Mouse (Mus musculus): ENCODE measurements around the gene Vtn.
"Not testable (repeated sequence)": the region's sequence is repeated elsewhere in the genome, so short reads cannot be mapped to it uniquely, and the experiment has no call there.

Vtn gene

DNA sequence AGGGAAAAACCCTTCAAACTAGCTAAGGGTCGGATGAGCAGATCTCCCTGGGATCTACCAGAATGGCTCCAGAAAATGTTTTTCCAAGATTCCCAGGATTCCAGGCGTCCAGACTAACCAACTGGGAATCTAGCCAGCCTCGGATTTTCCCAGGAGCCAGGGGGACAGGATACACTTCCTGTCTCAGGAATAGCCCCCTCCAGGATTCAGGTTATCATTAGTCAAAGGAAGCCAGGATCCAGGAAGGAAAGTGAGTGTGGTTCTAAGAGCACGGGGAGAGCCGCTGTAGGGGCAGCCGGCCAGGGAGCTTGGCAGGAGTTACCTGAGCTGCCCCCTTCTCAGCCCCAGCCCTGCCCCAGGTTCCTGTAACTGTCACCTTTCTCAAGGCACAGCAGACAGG lies 32.2 kb downstream of the Vtn start:
- no peak for ATAC-seq (ENCODE audit: insufficient number of reproducible peaks, low FRiP score, low TSS enrichment)

DNA sequence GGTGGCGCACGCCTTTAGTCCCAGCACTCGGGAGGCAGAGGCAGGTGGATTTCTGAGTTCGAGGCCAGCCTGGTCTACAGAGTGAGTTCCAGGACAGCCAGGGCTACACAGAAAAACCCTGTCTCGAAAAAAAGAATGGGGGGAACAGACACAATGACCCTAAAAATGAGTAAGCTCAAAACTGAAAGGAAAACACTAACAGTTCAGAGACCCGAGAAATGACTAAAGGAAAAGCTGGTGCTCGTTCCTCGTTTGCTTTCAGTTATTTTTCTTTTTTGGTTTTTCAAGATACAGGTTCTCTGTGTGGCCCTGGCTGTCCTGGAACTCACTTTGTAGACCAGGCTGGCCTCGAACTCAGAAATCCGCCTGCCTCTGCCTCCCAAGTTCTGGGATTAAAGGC lies 32.6 kb downstream of the Vtn start:
- ATAC-seq (ENCODE audit: insufficient number of reproducible peaks, low FRiP score, low TSS enrichment): not testable (repeated sequence)

DNA sequence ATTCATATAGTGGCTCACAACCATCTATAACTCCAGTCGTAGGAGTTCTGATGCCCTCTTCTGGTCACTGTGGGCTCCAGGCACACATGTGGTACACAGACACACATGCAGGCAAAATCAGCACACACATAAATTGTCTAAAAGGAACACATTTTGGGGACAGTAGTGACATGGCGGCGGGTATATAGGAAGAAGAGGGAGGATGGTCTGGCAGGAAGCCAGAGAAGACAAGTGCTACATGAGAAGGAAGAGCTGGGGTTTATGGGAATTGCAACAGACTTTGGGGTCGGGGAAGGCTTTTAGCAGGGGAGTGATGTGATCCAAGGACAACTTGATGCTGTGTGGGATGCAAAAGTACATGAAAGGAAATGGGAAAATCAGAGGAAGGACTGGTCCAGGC lies 35.6 kb downstream of the Vtn start:
- no peak for ATAC-seq (ENCODE audit: insufficient number of reproducible peaks, low FRiP score, low TSS enrichment)

DNA sequence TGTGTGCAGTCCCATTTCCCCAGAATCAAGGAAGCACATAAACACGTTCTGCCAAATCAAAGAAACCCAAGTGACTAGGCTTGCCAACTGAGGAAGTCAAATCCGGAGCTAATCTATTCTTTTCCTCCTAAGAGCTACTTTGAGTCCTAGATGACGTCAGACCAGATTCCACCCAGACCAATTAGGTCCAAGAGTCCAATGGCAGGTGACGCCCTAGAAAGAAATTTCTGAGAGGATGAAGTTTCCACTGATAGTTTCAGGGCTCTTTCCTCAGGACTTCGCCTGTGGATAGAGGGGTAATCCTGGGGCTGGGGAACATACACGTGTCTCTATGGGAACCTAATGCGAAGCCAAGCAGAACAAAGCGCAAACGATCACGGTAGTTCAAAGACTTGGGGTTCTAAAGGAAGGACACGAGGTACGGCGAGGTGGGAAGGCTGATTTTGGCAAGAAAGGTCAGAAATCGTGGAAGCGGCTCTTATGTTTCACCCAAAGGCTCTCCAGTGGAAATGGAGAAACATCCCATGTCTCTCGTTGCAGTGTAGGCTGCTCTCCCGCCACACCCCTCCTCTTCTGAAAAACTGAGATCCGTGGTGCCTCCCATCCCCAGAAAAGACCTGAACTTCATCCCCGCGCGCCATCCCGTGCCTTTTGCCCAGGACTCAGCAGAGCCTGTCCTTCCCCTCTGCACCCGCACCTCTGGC lies 36.6 kb downstream of the Vtn start:
- peak; percentile 22; the same call in 1 of the 2 replicates for ATAC-seq (ENCODE audit: insufficient number of reproducible peaks, low FRiP score, low TSS enrichment)

DNA sequence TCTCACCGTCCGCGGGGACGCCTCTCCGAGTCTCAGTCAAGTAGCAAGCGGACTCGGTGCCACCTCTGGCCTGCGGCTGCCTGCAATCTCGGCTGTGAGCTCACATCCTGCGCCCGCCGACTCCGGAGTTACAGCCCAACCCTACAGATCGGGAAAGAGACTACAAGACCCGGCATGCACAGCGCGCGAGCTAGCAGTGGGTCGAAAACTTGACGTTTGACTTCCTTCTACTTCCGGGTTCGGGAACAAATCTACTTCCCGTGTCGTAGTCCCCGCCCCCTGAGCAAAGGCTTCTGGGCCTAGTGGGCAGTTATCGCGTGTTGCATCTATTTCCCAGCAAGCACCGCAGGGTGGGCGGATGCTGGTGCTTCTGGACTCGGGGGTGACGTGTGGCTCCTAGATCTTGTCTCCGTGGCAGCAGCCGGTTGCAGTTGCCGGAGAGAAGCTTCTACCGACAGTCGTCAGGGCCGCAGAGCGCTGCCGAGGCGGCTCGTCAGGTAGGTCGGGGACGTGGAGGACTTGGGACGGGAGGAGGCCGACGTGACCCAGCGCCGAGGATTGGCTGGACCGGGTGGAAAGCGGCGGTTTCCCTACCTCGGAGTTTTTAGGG lies 37.3 kb downstream of the Vtn start, which contains the start of the genes Tnfaip1 and Ift20:
Gene Tnfaip1, minus strand, starts transcription at position 253 of the 610 bp plus-strand sequence.
Gene Ift20, plus strand, starts transcription at position 282 of the 610 bp plus-strand sequence.
- ATAC-seq (ENCODE audit: insufficient number of reproducible peaks, low FRiP score, low TSS enrichment): peak; percentile 96

DNA sequence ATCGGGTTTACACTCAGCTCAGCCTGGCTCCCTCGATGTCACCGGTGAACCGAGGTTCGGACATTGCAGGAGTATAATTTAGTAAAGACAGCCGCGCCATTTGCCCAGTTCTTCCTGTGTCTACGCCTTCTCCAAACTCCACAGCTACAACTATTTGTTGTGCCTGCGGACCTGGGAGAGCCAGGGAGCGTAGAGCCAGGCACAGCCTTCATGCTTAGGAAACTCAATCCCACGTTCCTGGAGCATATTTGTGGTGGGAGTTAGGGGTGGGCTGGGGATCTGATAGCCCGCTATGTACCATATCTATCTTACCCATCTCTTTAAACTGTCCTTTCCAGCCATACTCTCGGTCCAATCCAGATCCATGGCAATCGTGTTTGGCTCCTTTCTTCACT lies 37.8 kb downstream of the Vtn start:
- ATAC-seq (ENCODE audit: insufficient number of reproducible peaks, low FRiP score, low TSS enrichment): no peak

DNA sequence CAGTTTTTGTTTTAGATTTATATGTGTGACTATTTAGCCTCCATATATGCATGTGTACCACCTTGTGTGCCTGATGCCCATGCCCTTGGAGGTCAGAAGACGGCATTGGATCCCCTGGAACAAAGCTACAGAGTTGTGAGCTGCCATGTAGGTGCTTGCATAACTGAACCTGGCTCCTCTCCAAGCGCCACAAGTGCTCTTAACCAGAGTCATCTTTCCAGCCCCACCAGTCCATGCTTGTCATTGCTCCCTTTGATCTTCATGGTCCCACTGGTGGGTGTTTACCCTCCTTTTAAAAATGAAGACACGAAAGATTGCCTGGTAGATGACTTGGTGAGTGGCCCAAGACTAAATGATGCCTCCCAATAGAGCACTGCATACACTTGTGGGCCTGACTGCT lies 41.5 kb downstream of the Vtn start:
- ATAC-seq (ENCODE audit: insufficient number of reproducible peaks, low FRiP score, low TSS enrichment): no peak

DNA sequence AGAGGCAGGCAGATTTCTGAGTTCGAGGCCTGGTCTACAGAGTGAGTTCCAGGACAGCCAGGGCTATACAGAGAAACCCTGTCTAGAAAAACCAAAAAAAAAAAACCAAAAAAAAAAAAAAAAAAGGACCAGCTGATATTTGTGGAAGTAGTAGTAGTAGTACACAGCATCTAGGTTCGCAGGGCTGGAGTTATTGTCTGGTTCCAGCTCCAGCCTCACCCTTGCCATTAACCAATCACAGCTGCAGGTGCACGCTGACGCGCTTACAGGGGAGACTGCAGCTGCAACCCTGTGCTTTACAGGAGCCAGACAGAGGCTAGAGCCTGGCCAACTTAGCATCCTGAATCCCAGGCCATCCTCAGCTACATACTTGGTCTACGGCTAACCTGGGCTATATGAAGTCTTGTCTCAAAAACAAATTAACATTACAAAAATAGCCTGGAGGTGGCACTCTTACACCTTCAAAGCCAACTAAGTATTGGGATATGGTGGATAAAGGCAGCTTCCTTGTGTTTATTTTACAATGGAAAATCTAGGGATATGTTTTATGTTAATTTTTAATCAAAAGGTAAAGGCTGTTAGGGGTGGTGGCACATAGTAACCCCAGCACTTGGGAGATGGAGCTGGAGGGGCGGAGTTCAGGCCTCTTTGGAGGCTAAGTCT lies 45.7 kb downstream of the Vtn start:
- no peak for ATAC-seq (ENCODE audit: insufficient number of reproducible peaks, low FRiP score, low TSS enrichment)

DNA sequence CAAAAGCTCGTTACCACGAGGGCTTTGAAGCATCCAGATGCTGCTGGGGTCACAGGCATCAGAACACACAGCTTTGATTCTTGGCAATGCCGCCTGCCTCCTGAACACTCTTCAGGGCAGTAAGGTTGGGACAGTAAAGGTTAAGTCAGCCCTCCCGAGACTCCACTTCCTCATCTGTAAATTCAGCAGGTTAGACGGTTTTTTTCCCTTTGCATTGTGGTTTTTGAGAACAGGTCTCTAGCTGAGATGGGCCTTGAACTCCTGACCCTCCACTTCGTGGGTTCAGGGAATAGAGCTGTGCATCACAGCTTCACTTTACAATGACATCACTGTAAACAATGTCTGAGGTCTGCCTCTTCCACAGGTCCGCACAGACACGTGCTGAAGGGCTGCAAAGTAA lies 46.3 kb downstream of the Vtn start:
- no peak for ATAC-seq (ENCODE audit: insufficient number of reproducible peaks, low FRiP score, low TSS enrichment)

DNA sequence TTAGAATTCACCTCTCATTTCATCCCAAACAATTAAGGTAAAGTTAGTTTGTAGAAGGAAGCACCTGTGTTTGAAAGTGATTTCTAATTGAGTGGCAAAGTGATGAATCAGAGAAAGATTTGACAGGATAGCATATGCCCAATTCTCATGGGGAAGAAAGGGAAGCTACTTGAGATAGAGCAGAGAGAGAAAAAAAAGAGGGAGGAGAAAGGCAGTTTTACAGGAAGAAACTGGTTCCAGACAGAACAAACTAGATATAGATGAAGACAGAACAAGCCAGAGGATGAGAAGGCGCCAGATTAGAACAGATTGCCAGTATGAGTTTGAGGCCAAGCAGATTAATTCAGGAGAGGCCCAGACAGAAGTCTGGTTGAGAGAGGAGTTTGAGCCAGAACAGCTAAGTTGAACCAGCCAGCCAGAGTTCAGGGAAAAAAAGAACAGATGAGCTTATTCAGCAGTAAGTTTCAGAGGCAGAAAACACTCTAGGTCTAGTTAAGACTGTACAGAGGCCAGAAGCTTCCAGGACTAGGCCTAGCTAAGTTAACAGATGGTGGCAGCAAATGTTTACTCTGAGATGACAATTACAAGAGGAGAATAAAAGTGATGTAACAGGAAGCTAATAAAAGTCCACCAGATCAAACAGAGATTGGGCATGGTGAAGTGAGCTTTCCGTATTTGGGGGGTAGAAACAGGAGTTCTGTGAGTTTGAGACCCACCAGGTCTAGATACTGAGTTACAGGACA lies 49.0 kb downstream of the Vtn start:
- ATAC-seq (ENCODE audit: insufficient number of reproducible peaks, low FRiP score, low TSS enrichment): no peak

DNA sequence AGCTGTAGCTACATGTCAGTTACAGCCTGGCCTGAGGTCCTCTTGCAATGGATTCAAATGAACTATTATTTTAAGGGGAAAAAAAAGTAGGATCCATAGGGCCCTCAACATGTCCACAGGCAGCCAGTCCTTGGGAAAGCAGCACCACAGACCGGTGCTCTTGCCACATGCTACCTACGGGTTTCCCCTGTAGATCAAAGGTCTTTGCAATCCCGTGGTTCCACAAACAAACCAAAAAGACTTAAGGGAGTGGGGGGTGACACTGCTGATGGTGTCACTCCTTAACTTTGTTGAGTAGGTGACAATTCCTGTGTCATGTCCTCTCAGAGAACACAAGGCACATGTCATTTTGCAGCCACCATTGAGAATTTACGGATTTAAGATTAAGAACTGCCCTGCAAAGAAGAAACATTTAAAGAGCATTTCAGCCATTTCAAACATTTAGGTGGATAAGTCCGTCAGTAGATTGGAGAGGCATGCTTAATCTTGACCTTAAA lies 50.6 kb downstream of the Vtn start:
- ATAC-seq (ENCODE audit: insufficient number of reproducible peaks, low FRiP score, low TSS enrichment): no peak

DNA sequence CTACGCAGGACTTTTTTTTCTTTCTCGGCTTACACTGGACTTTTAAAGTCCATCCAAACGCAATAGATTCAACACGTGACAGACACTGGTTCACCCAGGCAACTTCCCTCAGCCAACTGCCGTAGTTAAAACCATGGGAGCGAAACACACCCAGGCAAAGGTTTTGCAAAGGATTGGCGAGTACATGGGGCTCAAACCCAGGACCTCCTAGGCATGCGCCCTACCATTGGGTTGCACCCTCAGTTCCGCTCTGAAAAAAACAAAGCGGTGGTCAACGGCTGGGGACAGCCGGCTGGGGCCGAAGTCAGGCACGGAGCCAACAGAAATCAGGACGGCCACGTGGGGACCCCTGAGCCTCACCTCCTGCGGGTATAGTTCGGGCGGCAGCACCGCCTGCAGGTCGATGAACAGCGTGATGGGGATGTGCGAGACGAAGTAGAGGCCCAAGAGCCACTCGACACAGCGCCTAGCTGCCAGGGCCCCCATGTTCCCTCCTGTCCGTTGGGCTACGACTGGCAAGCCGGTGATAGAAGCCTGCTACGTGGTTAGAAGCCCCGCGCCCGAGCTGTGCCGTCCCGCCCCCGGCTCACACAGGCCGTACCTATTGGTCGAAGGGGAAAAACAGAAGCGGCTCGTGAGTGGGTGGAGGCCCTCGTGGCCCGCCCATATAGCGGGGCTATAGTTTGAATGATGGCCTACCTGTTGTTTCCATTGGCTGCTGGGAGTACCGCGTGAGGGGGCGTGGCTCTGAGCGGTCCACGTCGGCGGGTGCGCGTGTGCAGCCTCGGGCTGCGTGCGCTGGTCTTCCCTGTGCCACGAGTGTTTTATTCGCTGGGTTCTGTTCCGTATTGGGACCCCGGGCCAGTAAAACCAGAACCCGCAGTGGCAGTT lies 51.5 kb downstream of the Vtn start, which contains the start of gene Tmem97:
Gene Tmem97, minus strand, starts transcription at position 610 of the 891 bp plus-strand sequence.
- peak; percentile 100 for ATAC-seq (ENCODE audit: insufficient number of reproducible peaks, low FRiP score, low TSS enrichment)

DNA sequence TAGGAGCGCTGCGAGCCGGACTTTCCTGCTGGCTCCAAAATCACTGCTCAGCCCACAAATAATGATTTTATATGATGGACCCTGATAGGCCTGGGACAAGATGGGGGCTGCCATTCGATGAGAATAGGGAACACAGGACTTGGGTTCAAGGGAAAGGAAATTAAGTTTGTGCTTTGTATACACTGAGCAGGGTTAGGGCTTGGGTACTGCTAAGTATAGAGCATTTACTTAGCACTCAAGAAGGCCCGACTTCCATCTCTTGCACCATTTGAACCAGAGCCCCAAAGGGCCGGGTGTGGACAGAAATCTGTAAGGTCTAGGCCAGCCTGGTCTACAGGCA lies 52.1 kb downstream of the Vtn start:
- 0 out of 2 replicates have a peak, but pooled peaks have one; percentile 11 for ATAC-seq (ENCODE audit: insufficient number of reproducible peaks, low FRiP score, low TSS enrichment)

Measured in cerebellum, adult (tissue).